Mouse (Mus musculus): ENCODE measurements at regions not wholly inside any gene's neighbourhood (a gene's known extent, or its start where the extent isn't known, plus 50 kb on each side); places are given as distances from the start of the nearest gene placed in this dataset.

GRCm38 (mm10) chr3:19367761-19368160 lies 260.7 kb downstream of the 1700064H15Rik start:
- no peak for DNase-seq
